Mouse (Mus musculus) spleen, postnatal 10 days (tissue): ENCODE measurements around the gene Tent5b.
A peak's percentile ranks its signal among the peaks of the same experiment; 100 is the strongest.

Experiments
- DNase-seq, 2 experiments: peaks; one replicate each; pipeline ENCODE4 v3.0.0; 2021 to 2022; ENCODE audit warnings: low spot score in 2 of 2

Gene Tent5b

DNA sequence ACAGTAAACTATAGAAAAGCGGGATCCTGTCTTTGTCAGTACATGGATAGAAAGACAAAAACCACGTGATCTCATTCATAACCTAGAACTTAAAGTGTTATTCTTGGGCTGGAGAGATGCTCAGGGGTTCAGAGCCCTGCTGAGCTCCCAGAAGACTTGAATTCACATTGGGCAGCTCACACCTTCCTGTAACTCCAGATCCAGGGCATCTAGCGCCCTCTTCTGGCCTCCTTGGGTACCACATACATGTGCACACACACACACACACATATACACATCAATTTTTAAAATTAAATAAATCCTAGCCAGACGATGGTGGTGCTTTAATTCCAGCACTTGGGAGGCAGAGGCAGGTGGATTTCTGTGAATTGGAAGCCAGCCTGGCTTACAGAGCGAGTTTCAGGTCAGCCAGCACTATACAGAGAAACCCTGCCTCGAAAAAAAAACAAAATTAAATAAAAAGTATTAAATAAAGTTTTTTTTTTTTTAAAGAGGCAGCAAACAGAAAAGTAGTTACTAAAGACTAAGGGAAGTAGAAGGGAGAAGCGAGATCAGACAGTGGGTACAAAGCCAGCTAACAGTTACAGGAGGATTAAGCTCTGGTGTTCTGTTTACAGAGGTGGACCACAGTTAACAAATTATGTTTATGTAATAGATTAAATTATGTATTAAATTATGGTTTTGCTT is 8.7 kb upstream of the Tent5b start:
- DNase-seq = no peak

DNA sequence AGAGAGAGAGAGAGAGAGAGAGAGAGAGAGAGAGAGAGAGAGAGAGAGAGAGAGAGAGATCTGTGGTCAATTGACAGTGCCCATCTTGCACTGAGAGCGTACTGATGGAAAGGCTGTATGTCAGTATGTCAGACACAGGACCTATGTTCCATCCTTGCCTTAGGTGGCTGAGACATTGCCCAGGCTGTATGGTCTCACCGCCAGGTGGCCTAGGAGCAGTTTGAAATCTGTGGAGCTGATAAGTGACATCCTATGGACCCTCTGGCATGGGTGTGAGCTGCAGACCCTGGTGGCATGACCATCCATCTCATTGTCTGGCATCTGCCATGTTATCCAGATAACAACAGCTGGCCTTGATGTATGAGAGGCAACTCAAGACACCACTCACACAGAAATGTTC is 6.1 kb upstream of the Tent5b start:
- DNase-seq = no peak

GRCm38 (mm10) chr4:133480185-133480537 is 229 bp downstream of the Tent5b start:
- DNase-seq = no peak

DNA sequence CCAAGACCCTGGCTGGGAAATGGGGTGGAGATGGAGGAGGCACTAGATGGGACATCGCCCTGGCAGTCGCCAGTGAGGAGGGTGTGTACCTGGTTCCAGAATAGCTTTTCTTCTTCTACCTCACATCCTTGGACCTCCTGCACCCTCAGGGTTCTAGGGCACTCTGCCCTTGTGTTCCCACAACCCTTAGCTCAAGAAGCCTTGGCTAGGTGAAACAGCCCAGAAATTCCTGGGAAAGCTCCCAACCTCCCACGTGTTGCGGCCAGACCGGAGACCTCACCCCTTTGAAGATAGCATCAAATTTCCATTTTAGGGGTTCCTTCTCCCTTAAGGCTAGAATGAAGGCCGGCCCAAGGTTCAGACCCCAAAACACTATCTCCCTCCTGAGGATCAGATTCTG is 822 bp downstream of the Tent5b start:
- DNase-seq = no peak

DNA sequence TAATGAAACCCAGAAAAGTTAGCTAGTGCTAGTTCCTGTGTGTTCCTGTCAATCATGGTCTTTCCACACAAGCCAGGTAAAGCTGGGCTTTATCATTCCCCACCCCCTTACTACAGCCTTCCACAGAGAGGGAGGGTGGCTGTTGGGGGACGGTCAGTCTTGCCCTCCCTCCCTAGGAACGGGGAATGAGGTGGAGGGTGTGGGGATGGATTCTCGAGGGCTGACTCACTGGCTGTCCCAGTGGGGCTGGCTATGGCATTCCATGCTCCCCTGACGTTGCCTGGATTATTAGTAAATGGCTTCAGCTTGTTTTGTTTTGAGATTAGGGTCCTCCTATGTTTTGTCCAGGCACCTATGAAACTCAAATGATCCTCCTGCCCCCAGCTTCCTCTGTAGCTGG is 1.6 kb downstream of the Tent5b start:
- no peak for DNase-seq

DNA sequence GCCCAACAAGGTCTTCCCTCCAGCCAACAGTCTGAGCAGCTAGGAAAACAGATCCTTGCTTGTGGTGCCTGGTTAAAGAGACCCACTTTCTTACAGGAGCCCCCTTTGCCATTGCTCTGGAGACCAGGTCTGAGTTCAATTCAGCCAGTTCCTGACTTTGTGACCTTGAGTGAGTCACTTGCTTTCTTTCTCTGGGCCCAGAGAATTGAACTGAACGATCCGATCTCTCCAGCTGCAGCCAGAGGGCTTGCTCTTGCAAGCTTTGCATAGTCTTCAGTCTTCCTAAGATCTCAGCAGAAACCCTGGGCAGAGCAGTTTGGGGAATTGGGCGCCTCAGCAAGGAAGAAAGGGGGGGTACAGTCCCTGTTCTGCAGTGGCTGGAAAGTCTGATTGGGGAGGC is 2.5 kb downstream of the Tent5b start:
- no peak for DNase-seq

- DNase-seq = no peak
These were observed 4.5 kb downstream of the Tent5b start for GRCm38 (mm10) chr4:133484266-133485025.

DNA sequence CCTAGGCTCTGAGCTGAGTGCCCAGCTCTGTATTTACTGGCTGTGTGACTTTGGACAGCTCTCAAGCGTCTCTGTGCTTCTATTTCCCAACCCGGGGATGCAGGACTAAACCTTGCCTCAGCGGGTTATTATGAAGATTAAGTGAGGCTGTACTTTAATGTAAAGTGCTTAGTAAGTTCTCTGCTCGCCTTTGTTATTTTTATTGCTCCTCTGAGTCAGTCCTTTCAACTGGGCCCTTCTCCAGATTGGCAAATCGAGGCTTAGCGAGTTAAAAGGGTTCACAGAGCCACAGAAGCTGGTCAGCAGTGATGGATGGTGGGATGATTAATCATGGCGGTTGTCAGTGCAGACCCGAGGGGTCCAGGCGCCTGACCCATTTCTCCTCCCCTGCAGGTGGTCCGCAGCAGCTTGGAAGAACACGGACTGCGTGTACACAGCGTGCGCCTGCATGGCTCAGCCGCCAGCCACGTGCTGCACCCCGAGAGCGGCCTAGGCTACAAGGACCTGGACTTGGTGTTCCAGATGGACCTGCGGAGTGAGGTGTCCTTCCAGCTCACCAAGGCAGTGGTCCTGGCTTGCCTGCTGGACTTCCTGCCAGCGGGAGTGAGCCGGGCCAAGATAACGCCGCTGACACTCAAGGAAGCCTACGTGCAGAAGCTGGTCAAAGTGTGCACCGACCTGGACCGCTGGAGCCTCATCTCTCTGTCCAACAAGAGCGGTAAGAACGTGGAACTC is 5.9 kb downstream of the Tent5b start:
- DNase-seq = no peak

- DNase-seq = no peak
These were observed 6.9 kb downstream of the Tent5b start for GRCm38 (mm10) chr4:133486673-133487357.

GRCm38 (mm10) chr4:133488619-133489392 is 8.9 kb downstream of the Tent5b start:
- no peak for DNase-seq

GRCm38 (mm10) chr4:133489489-133490245 is 9.7 kb downstream of the Tent5b start:
- DNase-seq = no peak

DNA sequence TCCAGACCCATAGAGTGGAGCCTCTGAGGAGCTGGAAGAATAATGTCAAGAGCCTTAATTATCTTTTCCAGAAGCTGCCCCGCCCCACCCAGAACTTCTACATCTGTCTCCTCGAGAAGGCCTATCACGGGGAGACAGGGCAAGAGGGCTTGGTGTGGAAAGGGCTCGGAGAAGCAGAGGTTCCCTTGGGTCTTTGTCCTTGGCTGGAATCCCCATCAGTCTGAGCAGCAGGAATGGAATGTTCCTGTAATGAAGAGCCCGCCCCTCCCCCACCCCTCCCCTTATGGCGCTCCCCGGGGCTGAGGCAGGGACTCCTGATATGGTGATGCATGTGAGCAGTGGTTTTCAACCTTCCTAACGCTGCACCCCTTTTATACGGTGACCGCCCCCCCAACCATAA is 11.9 kb downstream of the Tent5b start:
- DNase-seq = no peak

- no peak for DNase-seq
These were observed 14.0 kb downstream of the Tent5b start for GRCm38 (mm10) chr4:133493895-133494294.

DNA sequence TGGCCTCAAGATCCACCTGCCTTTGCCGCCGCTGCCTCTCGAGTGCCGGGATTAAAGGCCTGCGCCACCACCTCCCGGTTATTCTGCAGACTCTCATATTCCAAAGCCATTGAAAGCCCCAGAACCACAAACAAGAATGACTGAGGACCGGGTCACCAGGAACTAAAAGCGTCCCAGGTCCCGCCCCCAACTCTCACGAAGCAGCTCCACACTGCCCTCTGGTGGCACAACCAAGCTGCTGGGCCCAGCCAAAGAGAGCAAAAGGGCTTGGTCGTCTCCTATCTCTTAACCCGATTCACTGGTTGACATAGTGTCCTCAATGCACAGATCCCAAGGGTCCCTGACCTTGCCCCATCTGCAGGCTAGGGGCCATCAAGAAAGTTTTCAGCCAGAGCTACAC is 14.5 kb downstream of the Tent5b start:
- peak; percentile 83 to 92 for DNase-seq

GRCm38 (mm10) chr4:133494867-133495266 is 14.9 kb downstream of the Tent5b start:
- DNase-seq = no peak

- peak in 1 of 2 experiments; percentile 37 for DNase-seq
These were observed 15.8 kb downstream of the Tent5b start for GRCm38 (mm10) chr4:133495711-133496110.

- no peak for DNase-seq
These were observed 17.0 kb downstream of the Tent5b start for GRCm38 (mm10) chr4:133496738-133497445.

DNA sequence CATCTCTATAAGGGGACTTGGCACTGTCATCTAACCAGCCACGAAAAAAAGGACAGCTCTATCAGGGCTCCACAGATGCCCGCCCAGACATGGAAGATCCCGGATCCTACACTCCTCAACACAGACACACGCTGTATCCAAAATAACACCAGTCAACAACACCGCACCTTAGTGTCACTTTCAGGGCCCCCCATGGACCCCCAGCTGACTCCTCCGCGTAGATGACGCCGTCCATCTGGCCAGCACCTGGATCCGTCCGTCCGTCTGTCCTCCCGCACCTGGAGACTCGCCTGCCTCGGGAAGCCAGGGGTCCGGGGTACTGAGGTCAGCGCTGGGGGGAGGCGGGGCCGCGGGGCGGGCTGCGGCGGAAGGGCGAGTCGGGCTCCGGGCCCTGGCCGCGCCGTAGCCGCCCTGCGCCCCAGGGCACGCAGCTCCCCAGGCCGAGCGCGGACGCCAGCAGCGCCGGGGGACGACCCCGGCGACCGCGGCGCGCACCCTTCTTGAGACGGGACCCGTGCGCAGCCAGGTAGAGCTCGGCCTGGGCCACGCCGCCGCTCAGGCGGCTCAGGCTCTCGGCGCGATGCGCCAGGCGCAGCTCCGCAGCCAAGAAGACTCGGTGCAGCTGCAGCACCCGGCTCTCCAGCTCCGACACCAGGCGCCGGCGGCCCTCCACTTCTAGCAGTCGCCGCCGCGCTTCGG is 17.7 kb downstream of the Tent5b start:
- no peak for DNase-seq

DNA sequence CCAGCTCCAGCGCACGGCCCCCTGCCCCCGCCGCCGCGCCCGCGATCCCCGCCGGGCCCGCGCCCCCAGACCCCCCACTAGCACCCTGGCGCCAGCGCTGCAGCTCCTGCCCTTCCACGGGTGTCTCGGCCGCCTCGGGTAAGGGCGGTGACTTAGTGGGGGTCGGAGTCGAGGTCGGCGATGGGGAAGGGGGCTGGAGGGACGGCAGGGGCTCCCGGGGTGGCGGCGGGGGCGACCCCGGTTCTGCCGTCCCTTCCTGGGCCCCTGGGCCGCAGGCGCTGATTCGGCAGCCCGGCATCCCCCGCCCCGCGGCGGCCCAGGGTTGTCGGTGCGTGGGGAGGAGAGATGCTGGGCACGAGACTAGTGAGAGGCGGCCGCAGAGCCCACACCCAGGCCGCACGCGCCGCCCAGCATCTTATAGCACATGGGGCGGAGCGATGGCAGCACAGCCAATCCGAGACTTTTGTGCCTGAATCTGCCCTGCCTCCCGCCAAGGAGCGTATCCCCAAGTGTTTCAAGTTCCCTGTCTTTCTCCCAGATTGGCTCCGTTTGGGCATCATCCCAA is 18.3 kb downstream of the Tent5b start, which contains the start of gene Trnp1:
TSS of gene Trnp1 (minus strand) at position 391 of the 565 bp plus-strand sequence.
- DNase-seq = peak in 1 of 2 experiments; percentile 51
